Mouse (Mus musculus): ENCODE measurements around the gene 3110070M22Rik.
"Not testable (repeated sequence)": the region's sequence is repeated elsewhere in the genome, so short reads cannot be mapped to it uniquely, and the experiment has no call there.

The 3110070M22Rik gene

DNA sequence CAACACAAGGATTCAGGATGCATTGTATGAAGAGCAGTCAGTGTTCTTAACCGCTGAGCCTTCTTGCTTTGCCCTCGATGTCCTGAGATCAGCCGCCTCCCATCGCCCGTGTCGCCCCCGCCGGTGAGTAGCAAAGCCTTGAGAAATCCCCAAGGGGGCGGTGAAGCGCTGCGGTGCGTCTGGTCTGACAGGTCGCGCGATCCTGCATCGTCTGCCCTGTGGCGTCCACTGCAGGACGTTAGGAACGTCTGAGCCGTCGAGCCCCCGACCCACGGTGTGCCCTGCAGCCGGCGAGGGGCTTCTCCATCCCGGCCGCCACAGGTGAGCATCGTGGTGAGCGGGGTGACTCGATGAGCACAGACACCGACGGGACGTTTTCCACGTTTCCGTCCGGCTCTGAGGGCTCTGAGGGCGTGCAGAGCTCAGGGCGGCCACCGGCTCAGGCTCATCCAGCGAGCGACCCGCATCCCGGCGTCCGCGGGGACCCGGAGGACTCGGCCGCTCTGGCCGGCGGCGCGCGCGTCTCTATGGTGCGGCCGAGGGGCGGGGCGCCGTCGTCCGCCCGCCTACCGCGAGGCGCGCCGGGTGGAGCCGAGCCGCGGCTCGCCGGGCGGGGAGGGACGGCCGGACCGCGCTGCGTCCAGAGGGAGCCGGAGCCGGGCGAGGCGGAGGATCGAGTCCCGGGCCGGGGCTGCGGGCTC, at the start of gene 3110070M22Rik, which contains the start of gene Tmem267:
TSS of gene 3110070M22Rik (minus strand) at position 504 of the 701 bp plus-strand sequence.
TSS of gene Tmem267 (plus strand) at position 160 of the 701 bp plus-strand sequence.
- peak; percentile 33 for DNase-seq (ENCODE audit: extremely low read depth, low read depth, low spot score)

DNA sequence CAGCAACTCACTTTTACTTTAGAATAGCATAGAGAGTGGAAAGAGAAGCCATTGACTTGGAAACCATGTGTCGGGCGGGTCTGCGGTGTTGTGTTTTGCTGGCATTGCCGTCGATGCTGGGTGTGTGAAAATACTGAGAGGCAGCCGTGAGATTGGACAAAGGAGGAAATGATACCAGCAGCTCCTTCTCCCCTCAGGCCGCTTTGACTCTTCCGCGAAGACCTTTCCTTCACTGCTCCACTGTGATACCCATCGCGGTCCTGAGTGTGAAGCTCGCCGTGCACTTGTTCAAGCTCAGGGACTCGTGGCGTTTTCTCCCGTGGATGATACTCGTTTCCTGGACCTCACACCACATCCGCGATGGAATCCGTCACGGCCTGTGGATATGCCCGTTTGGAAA, 6.8 kb upstream of the 3110070M22Rik start:
- not testable (repeated sequence) for DNase-seq (ENCODE audit: extremely low read depth, low read depth, low spot score)

DNA sequence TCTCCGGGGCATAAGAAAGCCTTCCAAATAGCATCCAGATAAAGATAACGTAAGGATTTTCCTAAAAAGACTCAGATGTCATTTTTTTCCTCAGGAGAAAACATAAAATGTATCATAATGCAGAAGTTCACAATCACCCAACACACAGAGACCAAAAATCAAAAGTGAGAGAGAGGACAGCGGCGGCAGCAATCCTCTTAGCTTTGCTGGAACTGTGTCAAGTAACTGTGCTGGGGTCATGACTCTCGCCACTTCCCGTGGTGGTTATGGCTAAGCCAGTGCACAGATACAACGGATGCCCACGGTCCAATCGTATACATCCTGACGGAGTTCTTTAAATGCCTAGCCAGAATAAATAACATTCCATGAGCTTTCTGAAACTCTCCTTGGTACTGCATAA, 3.9 kb upstream of the 3110070M22Rik start:
- not testable (repeated sequence) for DNase-seq (ENCODE audit: extremely low read depth, low read depth, low spot score)

DNA sequence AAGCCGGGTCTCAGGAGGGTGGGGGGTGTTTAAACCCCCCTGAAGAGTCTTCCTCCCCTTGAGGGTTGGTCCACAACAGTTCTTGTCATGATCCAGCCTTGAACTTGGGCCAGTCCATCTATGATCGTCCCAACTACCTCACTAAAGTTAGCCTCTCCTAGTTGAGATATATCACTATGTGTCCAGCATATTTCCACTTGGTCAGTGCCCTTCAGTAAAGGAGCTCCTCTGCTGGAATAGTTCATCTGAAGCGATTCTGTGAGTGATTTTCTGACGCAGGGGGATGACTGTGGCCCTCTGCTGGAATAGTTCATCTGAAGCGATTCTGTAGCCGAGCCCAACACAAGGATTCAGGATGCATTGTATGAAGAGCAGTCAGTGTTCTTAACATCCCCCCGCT, 829 bp downstream of the 3110070M22Rik start:
- DNase-seq (ENCODE audit: extremely low read depth, low read depth, low spot score): no peak

DNA sequence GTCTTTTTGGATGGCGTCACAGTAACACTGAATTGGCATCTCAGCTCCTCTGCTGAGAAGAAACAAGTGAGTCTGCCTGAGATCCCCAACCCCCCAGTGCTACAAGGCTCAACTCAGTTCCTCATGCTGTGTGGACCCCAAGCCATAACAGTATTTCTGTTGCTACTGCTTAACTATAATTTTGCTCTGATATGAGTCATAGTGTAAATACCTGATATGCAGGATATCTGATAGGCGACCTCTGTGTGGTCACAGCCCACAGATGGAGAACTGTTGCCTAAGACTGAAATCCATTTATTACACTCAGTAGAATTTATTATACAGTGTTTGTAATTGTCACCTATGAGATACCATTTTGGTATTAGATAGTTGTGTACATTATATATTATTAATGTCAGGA, 10.4 kb downstream of the 3110070M22Rik start:
- no peak for DNase-seq (ENCODE audit: extremely low read depth, low read depth, low spot score)

DNA sequence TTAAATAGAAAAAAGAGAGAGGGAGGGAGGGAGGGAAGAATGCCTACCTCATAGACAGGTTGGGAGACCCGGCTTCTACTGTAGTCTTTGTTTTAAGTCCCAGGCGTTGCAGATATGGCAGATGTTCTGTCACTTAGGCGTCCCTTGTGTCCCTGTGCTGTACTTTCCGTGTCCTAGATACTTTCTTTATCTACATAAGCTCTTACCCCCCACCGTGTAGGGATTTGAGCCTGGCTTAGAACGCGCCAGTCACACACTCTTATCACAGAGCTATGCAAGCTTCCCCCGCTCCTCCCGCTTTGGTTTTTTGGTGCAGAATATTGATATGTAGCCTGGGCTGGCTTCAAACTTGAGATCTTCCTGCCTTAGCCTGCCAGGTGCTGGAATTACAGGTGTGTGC, 11.6 kb downstream of the 3110070M22Rik start:
- DNase-seq (ENCODE audit: extremely low read depth, low read depth, low spot score): no peak

DNA sequence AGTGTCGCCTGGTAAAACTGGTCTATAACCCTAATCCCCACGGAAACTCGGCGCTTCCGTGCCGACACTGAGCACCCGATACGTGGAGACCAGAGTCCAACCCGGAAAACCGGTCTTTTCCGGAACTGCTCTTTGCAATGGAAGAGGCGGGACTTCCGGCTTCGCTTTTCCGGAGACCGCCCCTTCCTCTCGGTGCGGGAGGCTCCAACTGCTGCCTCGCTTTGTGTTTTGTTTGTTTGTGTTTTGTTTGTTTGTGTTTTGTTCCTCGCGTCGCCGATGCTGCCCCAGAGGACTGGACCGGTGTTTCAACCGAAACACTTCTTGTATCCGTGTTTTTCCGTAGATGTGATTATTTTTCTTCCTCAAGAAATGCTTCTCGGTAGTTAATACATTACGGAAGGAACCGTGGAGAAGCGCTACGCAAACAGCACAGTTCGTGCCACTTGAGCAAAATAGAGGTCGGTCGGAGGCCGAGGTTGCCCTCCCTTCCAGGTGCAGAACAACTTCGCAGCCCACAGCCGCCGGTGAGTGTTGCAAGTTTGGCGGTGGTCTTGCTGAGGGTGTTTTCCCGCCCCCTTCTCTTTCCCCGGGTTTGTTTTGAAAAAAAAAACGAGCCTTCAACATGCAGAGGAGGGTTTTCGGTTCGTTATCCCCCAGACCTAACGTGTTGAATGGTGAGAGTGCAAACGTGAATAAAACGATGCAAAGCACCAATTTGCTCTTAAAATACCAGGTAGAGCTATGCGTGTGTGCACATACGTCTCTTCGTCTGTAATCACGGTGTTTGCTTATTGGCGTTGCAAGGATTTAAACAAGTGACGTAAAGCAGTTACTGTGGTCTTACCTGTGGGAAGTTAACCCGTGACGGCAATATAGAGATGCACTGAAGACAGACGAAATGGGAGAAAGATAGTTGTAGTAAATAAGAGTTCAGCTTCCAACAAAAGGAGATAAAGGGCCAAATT, 25.3 kb downstream of the 3110070M22Rik start, which contains the start of gene 4833420G17Rik:
TSS of gene 4833420G17Rik (plus strand) at position 173 of the 965 bp plus-strand sequence.
- DNase-seq (ENCODE audit: extremely low read depth, low read depth, low spot score): peak; percentile 23

DNA sequence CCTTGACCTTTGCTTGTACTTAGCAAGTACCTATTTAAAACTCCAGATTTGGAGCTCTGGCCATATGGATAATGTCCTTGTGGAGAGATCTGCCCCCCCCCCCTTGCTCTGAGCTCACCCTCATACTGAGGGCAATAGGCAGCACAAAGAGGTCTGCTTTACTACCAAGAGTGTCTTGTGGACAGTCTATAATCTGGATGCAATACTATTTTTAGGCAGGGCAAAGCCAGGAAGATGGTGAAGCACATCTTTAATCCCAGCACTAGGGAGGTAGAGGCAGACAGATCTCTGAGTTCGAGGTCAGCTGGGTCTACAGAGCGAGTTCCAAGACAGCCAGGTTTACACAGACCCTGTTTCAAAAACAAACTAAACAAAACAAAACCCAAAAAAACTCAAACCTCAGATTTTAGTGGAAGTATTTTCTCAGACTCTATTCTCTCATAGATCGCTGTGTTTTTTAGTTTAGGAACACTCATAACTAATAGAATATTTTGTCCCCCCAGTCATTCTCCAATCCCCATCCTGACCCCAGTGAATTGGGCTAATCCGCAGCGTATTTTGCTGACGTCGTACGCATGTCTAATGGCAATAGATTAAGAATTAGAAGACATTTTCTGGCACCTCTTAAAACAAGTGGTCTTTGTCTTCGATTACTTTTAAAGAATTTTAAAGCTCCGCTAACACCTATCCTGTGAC, 26.1 kb downstream of the 3110070M22Rik start:
- DNase-seq (ENCODE audit: extremely low read depth, low read depth, low spot score): no peak

DNA sequence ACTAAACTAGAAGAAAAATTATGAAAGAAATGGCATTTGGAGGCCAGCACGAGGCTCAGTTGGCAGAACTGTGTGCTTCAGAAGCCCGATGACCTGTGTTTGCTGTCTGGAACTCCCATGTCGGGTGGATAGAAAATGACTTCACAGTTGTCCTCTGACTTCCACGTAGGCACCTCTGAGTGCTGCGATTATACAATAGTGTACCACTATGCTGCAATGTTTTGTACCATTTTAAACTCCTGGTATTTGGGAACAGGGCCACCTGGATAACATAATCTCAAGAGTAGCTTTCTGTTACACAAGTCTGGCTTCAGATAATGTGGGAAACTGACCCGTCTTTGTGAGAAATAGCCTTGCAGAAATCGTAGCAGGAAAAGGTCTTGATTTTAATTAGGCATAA, 31.8 kb downstream of the 3110070M22Rik start:
- DNase-seq (ENCODE audit: extremely low read depth, low read depth, low spot score): peak; percentile 54

DNA sequence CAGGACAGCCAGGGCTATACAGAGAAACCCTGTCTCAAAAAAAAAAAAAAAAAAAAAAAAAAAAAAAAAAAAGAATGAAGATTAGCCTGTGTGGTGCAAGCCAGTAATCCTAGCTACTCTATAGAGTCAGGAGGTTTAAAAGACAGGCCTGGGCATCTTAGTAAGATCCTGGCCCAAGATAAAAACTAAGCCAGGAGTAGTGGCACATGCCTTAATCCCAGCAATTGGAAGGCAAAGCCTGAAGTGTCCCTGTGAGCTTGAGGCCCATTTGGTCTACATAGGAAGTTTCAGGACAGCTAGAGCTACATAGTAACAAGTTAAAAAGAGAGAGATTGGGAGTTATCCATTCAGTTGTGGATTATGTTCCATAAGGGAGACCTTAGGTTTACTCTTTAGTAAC, 33.1 kb downstream of the 3110070M22Rik start:
- DNase-seq (ENCODE audit: extremely low read depth, low read depth, low spot score): peak; percentile 64

DNA sequence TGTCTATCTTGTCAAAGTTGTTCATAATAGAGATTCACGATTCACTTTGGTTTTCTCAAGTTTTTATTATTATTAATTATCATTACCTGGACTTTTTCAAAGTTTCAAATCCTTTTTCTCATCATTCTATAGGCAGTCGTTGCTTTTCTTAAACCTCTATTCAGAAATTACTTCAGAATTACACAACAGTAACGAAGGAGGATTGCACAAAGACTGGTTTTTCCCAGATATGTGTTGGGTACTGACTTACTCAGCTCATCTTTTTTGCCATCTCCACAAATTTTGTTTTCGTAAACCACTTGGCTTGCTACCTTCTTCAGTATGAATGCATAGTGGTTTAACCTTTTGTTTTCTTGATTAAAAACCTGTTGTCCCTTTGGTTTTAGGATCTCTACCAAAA, 34.6 kb downstream of the 3110070M22Rik start:
- peak; percentile 16 for DNase-seq (ENCODE audit: extremely low read depth, low read depth, low spot score)

DNA sequence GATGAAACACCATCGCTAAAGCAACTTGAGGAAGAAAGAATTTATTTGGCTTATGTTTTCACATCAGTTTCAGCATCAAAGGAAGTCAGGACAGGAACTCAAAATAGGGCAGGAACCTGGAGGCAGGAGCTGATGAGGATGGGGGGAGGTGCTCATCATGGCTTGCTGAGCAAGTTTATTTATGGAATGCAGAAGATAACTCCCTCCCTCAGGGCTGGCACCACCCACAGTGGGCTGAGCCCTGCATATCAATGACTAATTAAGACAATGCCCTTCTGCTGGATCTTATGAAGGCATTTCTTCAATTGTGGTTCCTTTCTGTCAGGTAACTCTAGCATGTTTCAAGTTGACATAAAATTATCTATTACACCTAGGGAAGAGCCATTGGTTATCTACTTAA, 45.9 kb downstream of the 3110070M22Rik start:
- DNase-seq (ENCODE audit: extremely low read depth, low read depth, low spot score): no peak
